ENCODE assay signal across 18 mouse cellular contexts in the genomic region with DNA sequence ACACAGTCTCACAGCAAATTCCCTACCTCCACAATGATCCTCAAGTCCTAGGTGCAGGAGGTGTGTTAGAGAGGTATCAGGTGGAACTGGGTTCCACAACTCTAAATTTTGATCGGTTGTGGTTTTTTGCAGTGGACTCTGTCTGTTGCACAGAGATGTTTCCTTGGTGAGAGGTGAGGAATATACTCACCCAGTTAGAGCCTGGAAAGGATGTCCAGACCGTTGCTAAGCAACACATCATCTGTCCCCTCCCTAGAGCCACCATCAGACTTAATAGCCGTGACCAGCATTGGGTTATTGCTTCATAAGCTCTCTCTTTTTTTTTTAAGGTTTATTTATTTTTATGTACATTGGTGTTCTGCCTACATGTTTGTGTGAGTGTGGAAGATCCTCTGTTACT.
"Had no signal": no experiment of that assay in that cellular context is flagged by ENCODE, and none has a peak within 500 bp of the region (broad histone marks: within the 10 kb centered on the region; RNA-seq: fewer than 3 reads in every experiment).

No protein-coding gene starts in this region.

- H3K27ac ChIP-seq: liver, embryonic 12.5 days; liver, embryonic 14.5 days; midbrain, embryonic 10.5 days; midbrain, embryonic 13.5 days; midbrain, embryonic 15.5 days had no signal

- ATAC-seq: liver, embryonic 12.5 days; midbrain, embryonic 13.5 days; midbrain, embryonic 15.5 days had no signal

- H3K9ac ChIP-seq: liver, embryonic 12.5 days; liver, embryonic 14.5 days; lung, embryonic 14.5 days; midbrain, embryonic 13.5 days; midbrain, embryonic 15.5 days had no signal

- DNase-seq: lung, adult 18-20 months; lung, embryonic 14.5 days; lung, postnatal 10 days; lung, postnatal 4 days; retina, postnatal 1 day; right cerebral cortex, adult 18-20 months; right cerebral cortex, postnatal 25 days; right cerebral cortex, postnatal 4 days; spleen, adult 18-20 months; thymus, adult 18-20 months; thymus, postnatal 14 days; thymus, postnatal 36 days had no signal

- H3K27me3 ChIP-seq: liver, embryonic 12.5 days; midbrain, embryonic 13.5 days; midbrain, embryonic 15.5 days had no signal

- H3K36me3 ChIP-seq: liver, embryonic 12.5 days; midbrain, embryonic 10.5 days; midbrain, embryonic 13.5 days; midbrain, embryonic 15.5 days had no signal

- H3K4me3 ChIP-seq: liver, embryonic 12.5 days; midbrain, embryonic 10.5 days; midbrain, embryonic 13.5 days; midbrain, embryonic 15.5 days; myocyte had no signal

- H3K4me2 ChIP-seq: liver, embryonic 12.5 days; lung, embryonic 14.5 days; midbrain, embryonic 13.5 days; midbrain, embryonic 15.5 days had no signal

- H3K9me3 ChIP-seq: liver, embryonic 12.5 days; midbrain, embryonic 10.5 days; midbrain, embryonic 13.5 days; midbrain, embryonic 15.5 days had no signal

- H3K4me1 ChIP-seq: liver, embryonic 12.5 days had no signal
